Mouse (Mus musculus): ENCODE measurements around the gene Olfr1256.

The Olfr1256 gene

DNA sequence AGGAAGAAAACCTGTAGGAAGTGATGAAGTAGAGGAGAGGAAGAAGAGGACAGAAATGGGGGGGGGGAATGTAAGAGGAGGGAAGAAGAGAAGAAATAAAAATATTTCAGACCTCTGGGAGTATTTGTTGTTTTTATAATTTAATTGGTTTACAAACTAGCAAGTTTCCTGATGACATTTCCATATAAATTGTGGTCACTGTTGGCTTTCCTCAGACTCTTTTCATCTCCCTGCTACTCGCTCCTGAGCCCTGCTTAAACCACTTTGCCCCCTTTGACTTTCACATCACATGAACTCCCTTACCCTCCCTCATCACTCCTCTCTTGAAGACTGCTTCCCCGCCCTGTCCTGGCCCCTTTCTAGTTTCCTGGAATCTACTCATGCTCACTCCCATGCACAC, at the start of gene Olfr1256:
TSS of gene Olfr1256 (minus strand) at position 101 of the 400 bp plus-strand sequence.
- DNase-seq (ENCODE audit: low read depth, low spot score): no peak

GRCm38 (mm10) chr2:89878137-89878536, 36.8 kb upstream of the Olfr1256 start, which contains the start of gene Olfr1257:
Gene Olfr1257, plus strand, starts transcription at chr2:89878437.
- no peak for DNase-seq (ENCODE audit: low read depth, low spot score)

DNA sequence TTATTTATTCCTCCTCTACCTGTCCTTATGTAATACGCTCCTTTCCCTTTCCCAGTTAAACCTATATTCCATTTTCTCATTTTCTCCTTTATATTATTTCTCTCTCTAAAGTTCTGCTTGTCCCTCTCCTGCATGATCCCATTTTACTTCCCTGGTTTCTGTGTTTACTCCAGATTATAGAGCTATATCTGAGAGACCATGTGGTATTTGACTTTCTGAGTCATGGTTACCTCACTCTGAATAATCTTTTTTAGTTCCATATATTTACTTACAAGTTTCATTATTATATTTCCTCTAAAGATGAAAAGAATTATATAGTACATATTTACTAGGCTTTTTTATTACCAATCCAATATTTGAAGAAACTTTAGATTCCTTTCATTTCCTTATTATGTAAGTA, 7.9 kb upstream of the Olfr1256 start:
- DNase-seq (ENCODE audit: low read depth, low spot score): no peak

DNA sequence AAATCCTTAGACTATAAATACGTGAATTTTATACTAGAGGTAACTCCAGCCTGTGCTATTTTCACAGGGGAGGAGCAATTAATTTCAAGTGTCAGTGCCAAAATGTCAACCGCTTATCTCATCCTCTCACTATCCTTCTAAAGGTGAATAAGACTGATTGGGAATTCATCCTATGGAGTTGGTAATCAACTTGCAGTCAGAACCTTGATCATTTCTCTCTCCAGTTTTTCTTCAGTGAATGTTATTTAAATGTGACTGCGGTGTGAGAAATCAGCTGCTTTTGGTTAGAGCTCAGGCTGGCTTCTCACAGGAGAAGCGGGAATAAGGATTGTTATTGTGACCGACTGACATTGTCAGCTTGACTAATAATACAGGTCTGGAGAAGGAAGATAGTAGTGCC, 6.8 kb upstream of the Olfr1256 start, which contains the start of gene Olfr48:
TSS of gene Olfr48 (minus strand) at position 101 of the 400 bp plus-strand sequence.
- no peak for DNase-seq (ENCODE audit: low read depth, low spot score)

- no peak for DNase-seq (ENCODE audit: low read depth, low spot score)
These were observed 21.1 kb downstream of the Olfr1256 start for GRCm38 (mm10) chr2:89820216-89820615.

DNA sequence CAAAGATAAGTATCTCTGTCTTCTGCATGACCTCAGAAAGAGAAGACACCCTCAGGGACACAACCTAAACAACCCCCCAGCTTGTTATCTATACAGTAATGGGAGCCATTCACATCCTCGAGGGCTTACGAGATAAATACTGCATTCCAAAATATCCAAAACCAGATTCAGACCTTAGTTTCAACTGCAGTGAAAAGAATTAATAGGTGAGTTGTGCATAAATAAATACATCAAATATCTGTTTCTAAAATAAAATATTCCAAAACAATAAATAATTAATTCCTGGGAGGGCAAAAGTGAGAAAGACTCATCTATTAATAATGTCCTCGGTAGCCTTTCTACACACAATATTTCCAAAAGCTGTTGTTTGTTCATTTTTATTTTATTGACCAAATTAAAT, 29.6 kb downstream of the Olfr1256 start, which contains the start of gene Olfr1255:
TSS of gene Olfr1255 (plus strand) at position 301 of the 400 bp plus-strand sequence.
- no peak for DNase-seq (ENCODE audit: low read depth, low spot score)

DNA sequence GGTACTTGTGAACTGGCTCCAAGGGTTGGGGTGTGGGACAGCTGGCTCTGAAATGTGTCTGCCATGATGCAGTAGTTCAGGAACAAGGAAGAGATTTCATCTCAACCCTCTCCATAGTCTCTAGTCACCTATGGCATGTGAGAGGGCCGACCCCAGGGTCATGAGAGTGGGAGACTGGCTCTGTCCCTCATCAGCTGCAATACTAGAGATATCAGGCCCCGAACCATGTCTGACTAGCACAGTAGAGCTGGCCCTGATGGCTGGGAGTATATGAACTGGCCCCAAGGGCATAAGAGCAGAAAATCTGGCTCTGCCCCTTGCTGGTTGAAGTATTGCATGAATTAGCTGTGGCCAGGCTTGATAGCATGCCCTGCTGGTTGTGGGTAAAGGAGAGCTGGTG, 30.6 kb downstream of the Olfr1256 start:
- no peak for DNase-seq (ENCODE audit: low read depth, low spot score)

DNA sequence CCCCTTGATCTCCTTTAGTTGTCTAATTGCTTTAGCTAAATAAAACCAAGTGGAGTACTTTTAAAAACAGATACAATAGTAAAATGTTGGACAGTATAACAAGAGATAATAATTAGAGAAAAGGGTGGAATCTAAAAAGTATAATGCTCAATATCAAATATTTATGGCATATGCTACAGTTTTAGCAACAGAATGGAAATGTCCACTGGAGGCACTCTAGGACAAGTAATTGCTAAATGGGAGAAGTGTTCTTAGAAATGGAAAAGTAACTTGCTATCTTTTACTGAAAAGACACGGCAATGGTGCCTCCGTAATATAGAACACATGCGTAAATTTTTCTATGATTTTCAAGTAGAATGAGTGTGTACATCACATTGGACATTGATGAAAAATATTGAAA, 41.8 kb downstream of the Olfr1256 start:
- DNase-seq (ENCODE audit: low read depth, low spot score): no peak

DNA sequence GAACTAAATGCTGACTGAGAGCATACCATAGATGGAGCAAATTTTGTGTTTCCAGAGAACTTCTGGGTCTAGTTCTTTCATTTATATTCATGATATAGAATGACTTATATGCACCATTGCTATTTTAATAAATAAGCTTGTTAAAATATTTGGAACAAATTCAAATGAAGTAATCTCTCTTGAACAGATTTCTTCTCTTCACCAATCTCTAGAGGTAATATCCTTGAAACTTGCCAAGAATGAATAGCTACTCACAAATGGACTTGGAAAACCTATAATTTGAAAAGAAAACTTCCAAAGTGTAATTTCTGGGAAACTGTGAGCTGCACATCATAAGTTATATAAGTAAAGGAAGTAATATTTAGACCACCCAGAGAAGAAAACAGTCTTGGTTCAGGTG, 47.8 kb downstream of the Olfr1256 start, which contains the start of gene Olfr1254:
TSS of gene Olfr1254 (minus strand) at position 101 of the 400 bp plus-strand sequence.
- no peak for DNase-seq (ENCODE audit: low read depth, low spot score)

Data from A20 (cell line).